Mouse (Mus musculus) right cerebral cortex, postnatal 25 days (tissue): ENCODE measurements around the gene Ropn1l.

Experiments used
- DNase-seq: peaks from one replicate; pipeline ENCODE4 v3.0.0; 2022

Ropn1l gene

DNA sequence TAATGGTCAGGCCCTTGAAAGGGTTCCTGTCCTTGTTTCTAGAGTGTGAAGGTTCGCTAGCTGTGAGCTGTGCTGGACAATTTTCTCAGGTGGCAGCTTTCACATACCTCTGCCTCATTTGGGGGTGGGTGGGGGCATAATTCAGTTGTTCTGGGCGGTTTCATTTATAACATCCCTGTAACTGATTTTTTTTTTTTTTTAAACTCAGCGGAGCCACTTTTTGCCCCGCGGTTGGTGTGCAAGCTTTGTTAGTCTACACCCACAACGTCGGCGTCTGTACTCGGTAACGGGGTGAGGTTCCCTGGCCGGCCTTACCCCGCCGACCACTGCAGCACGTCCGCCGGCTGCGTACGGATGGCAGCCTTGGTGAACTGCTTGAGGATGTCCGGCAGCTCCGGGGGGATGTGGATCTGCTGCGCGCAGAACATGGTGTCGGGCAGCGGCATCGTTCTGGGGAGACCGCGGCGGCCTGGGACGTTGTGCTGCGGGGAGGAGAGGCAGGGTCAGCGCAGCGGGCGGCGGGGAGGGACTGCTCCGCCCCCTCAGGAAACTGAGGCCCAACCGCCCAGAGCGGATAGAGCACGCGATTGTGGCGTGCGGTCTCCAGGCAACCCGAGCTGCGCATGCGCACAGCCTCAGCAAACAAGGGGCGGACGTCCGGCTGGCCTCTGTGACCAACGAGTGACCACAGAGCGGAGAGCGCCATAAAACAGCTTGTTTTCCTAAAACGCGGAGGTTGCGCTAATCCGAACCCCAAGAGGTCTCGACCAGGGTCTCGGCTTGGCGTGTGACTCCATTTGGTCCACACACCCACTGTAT is at the start of gene Ropn1l:
Ropn1l (minus strand) TSS at position 640 of the 819 bp plus-strand sequence.
- DNase-seq, result peak; percentile 91

GRCm38 (mm10) chr15:31502996-31503395 is 49.5 kb upstream of the Ropn1l start:
- no peak for DNase-seq

DNA sequence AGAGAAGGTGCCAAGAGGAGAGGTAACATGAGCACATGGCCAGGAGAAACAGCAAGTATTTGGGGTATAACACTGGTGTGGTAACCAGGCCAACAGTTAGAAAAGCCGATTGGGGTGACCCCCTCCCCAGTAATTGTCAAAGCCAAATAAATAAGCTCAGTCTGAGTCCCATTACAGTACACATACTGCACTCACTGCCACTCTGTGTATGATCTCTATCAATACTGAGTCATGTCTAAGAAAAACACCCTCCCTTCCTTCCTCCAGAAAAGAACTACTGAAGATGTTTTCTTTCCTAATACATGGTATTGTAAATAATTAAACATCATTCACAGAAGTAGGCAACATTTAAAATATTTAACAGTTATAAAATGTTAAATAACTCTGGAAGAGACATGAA is 48.8 kb upstream of the Ropn1l start:
- DNase-seq, result no peak

DNA sequence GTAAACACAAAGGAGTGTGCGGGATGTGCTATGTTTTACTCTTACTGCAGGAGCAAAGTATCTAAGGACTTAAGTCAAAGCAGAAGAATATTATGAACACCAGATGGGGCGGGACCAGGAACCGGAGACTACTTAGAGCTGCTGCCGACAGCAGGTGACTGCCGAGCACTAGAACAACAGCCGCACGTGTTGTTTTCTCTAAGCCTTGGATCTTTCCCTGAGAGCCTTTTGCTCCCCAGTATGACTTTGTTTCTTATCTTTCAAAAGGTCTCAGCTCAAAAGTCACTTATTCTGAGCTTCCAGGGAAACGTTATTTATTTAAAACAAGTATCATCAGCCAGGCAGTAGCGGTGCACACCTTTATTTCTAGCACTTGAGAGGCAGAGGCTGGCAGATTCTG is 41.3 kb upstream of the Ropn1l start:
- no peak for DNase-seq

DNA sequence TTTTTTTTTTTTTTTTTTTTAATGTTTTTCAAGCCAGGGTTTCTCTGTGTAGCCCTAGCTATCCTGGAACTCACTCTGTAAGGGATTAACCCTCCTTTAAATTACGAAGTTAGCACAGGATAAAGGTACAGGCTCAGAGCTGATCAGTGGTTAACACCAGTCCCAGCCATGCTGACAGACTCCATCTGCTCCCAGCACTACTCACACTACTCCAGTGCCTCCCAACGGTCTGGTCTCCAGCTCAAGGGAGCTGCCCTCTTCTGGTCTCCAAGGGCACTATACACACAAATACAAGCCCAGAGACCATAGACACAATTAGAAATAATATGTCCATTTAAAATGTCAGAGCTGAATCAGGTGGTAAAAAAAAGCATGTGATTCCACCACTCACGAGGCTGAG is 40.8 kb upstream of the Ropn1l start:
- no peak for DNase-seq

DNA sequence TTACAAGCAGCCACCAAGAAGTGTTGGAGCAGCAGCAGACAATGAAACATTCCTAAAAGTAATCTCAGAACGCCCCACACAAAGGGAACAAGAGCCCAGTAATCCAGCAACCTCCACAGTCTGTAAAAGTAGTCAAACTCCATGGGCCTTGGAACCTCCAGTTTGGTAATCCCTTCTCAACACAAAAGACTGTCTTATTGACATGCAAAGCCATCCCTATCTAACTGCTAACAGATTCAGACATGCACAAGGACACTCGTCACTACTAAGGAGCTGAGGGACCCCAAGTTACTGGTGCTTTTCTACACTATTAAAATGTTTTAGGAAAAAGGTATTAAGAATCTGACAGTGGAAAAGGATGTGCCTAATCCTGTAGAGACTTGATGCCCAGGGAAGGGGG is 33.9 kb upstream of the Ropn1l start:
- DNase-seq, result no peak

- DNase-seq, result no peak
Measured at GRCm38 (mm10) chr15:31476678-31477077, 23.1 kb upstream of the Ropn1l start.

DNA sequence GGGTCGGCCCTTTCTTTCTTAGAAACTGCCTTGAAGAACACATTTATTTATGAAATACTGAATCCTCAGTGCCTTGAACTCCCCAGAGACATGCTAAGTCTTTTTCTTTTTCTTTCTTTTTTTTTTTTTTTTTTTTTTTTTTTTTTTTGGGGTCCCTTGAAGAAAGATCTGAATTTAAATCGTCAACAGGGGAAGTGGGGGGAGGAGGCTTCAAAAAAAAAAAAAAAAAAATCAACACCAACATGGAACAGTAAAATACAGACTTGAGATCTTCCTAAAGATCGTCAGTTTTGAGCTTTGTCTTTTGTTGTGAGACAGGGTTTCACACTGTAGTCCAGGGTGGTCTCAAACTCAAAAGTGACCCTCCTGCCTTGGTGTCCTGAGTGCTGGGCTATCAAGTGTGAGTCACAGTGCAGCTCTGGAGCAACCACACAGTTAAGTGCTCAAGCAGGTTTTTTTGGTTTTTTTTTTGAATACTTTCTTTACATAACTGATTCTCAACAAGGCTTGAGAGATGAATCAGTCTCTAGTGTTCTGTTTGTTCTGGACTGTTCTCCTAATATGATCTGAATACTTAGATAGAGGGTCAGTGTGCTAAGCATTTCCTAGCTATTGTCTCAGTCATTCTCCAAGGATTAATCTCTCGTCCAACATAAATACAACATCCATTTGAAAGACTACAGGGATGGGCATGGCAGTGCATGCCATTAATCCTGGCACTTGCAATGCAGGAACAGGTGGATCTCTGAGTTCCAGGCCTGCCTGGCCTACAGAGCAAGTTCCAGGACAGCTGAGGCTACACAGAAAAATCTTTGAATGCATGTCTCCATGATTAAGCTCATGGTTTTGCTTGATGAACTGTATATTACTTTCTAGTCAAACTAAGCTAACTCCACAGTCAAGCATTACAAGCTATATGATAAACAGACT is 19.4 kb upstream of the Ropn1l start:
- no peak for DNase-seq

DNA sequence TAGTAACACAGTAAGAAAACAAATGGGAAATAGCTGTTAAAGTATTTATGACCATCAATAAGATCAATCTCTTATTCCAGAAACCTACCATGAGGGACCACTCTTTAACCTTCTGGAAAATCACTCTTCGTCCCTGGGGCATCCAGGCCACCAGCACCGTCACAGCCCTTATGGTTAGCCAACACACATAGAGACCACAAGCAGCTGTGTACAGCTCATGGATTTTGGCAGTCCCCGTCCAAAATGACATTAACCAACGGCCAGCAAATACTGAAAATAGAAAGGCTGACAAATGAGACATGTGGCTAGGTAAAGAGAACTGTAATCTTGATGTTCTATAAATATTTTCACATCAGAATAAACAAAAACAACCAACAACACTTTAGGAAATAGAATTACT is 18.0 kb upstream of the Ropn1l start:
- no peak for DNase-seq

GRCm38 (mm10) chr15:31469497-31469896 is 16.0 kb upstream of the Ropn1l start:
- no peak for DNase-seq

DNA sequence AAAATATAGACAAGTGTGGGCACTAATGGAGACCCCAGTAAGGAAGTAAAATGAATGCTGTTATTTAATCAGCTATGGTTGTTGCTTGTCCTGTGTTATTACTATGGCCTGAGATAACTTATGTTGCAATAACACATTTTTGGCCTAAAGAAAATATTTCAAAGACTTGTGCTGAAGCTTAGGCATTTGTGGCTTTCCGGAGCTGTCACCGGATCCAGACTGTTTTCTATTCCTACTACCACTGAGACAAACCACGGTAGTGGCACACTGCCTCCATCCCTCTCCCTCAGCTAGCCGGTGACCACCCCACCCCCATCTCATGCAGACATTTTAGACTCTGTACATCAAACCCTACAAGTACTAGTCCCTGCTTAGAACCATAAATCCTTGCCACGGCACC is 15.3 kb upstream of the Ropn1l start:
- no peak for DNase-seq

DNA sequence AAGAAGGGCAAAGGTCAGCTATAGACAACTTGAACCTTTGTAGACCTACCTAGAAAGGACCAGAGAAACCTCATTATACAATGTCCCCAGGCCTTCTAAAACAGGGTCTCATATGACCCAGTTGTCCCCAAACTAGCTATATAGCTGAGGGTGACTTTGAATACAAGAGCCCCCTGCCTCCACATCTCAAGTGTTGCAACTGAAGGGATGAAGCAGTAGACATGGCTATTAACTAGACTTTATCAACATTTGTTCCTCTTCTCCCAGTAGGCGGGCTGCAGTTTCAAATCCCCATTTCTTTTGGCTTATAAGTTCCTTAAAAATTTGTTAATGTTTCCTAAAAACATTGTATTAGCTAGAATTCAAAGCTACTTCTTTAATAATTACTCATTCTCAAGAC is 13.2 kb upstream of the Ropn1l start:
- no peak for DNase-seq

DNA sequence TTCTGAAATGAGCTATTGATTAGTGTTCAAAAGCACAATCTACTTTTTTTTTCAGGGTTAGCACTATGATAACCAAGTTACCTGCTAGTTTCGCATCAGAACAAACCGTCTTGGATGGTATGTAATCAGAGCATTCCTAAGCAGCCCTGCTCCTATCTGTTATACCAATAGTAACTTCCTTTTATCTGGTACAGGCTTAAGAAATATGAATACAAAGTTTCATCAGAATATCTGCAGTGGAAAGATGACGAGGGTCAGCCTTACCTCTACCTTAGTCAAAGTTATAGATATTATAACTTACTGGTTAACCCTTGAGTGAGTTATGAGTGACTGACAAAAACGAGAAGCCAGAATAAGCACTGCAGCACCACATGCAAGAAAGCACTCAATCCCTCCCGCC is 12.8 kb upstream of the Ropn1l start:
- DNase-seq, result no peak

GRCm38 (mm10) chr15:31465806-31466205 is 12.3 kb upstream of the Ropn1l start:
- DNase-seq, result no peak

DNA sequence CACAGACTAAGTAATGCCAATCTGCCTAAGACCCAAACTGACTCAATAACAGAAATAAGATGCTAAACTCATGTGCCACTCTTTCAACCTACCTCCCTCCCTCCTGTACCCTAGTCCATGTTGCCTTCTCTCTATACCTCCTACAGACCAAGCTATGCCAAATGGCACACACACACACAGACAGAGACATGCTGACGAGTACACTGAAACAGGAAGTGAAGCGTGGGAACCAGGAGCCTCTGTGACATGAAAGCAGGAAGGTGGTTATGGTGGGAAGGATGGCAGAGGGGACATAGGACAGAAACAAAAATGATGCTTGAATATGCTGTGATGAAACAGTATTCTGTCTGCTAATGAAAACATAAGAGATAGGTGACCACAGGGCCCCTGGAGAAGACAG is 7.0 kb upstream of the Ropn1l start:
- no peak for DNase-seq

DNA sequence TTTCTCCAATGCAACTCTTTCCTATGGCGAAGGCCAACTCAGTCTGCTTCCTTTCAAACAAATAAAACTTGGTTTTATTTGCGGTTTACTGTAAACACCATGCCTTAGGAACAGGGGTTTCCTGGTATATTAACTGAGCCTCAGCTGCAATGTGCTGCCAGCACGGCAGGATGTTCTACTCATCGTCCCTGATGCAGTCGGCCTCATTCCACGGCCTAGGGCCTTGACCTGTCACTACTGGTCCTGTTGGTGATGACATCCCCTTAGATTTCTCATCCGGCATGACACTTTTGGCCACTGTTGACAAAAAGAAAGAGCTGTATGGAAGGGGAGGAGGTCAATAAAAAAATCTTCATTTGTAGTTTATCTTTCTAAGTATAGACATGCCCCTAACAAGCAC is 4.5 kb upstream of the Ropn1l start:
- no peak for DNase-seq

DNA sequence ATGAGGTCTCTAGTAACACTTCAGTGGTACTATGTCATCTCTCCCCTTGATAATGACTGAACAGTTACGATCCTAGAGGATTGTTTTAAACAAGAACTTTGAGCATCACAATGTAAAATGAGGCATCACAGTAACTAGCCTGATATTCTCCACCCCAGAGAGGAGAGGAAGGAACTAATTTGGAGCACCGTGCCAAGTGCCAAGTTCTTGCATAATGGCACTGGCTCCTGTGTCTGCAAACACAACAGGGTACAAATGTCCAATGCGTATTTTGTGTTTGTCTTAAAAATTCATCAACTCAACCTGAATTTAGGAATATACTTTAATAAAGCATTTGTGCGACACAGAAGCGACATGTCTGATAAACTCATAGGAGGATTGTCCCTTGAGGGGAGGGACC is 2.8 kb upstream of the Ropn1l start:
- no peak for DNase-seq

- DNase-seq, result no peak
Measured at GRCm38 (mm10) chr15:31454861-31455295, 1.3 kb upstream of the Ropn1l start.

GRCm38 (mm10) chr15:31454096-31454860 is 741 bp upstream of the Ropn1l start:
- no peak for DNase-seq

GRCm38 (mm10) chr15:31452336-31453097 is 1.0 kb downstream of the Ropn1l start:
- no peak for DNase-seq

GRCm38 (mm10) chr15:31449772-31450171 is 3.8 kb downstream of the Ropn1l start:
- no peak for DNase-seq

GRCm38 (mm10) chr15:31447121-31447520 is 6.4 kb downstream of the Ropn1l start:
- peak; percentile 48 for DNase-seq
